Mouse (Mus musculus) CD4-positive helper T cell, adult 2 months (primary cell): ENCODE data around the gene Terb2.
"Not testable (repeated sequence)": the region's sequence is repeated elsewhere in the genome, so short reads cannot be mapped to it uniquely, and the experiment has no call there.

Experiments
- DNase-seq: peaks from one replicate; pipeline ENCODE4 v3.0.0-alpha.2; 2012; ENCODE audit warnings: low read depth, missing footprints, low spot score

Gene Terb2

DNA sequence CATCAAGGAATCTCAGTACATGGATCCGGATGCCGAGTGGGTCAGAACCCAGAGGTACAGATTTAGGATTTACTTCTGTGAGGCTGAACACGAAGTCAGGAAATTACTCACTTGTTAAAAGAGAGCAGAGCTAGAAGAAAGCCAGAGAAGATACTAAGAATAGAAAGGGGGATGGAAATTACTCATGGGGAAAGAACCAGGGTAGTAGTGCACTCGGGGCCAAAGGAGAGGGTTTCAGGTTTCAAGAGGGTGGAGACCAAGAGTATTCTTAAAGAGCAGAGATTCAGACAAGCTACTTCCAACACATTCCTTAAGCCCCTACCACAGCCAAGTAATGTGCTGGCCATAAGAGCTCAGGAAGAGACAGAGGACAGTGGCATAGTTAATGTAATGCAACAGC lies 24.5 kb upstream of the Terb2 start:
- DNase-seq = no peak

- DNase-seq = no peak
These were observed 23.5 kb upstream of the Terb2 start for GRCm38 (mm10) chr2:122162529-122162928.

- DNase-seq = peak; percentile 43
These were observed 22.5 kb upstream of the Terb2 start for GRCm38 (mm10) chr2:122163430-122164195.

- peak; percentile 79 for DNase-seq
These were observed 21.8 kb upstream of the Terb2 start for GRCm38 (mm10) chr2:122164293-122164692.

- DNase-seq = no peak
These were observed 14.8 kb upstream of the Terb2 start for GRCm38 (mm10) chr2:122171292-122171691.

DNA sequence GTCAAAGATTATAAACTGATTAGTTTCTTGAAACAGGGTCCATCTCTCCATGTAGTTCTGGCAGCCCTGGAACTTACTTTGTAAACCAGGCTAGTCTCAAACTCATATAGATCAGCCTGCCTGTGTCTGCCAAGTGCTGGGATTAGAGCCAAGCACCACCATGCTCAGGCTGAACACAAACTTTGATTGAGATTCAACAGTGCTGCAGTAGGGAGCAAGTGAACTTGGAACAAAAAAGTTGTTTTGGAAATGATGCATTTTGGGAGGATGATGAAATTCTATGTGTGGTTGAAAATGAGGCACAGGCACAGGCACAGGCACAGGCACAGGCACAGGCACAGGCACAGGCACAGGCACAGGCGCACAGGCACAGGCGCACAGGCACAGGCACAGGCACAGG lies 13.9 kb upstream of the Terb2 start:
- DNase-seq = no peak

DNA sequence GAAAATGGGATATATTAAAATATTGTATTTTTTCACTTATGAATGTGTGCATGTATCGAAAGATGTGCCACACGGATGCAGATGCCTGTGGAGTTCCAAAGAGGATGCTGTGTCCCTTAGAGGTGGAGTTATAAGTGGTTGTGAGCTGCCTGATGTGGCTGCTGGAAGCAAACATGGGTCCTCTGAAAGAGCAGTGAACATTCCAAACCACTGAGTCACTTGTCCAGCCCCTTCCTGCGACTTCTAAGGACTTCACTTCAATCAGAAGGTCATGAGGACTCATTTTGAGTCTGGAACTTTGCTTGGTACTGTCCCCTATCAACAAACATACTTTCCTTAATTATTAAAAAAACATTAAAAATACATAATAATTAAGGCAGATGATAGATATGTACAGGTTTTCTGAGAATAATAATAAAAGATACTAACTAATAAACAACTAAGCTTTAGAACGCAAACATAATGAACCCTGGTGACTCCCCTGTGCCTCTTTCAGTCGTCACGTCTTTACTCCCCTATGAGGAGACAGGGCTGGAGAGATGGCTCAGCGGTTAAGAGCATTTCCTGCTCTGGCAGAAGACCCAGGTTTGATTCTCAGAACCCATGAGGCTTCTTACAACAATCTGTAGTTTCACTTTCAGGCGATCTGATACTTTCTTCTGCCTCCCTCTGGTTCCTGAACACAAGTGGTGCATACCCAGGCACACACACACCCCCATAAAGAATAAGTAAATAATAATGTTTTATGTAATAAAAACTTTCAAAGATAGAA lies 5.8 kb upstream of the Terb2 start:
- peak; percentile 79 for DNase-seq

DNA sequence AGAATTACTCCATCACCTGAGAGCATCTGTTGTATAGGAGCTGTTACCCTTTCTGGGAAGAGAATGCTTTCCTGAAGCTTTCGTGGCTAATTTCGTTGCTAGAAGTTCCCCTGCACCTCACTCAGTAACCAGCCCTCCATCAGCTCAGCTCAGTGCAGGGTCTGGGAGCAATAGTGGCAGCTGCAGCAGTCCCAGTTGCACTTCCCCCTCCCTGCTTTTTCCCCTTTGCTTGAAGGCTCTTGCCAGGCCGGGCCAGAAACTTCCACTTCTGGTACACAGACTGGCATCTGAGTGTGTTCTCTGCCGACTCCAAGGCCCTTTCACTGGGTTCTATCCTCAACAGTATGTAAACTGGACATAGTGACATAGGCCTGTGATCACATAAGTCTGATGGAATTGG lies 986 bp upstream of the Terb2 start:
- no peak for DNase-seq

- DNase-seq = no peak
These were observed 679 bp downstream of the Terb2 start for GRCm38 (mm10) chr2:122186751-122187150.

- no peak for DNase-seq
These were observed 5.8 kb downstream of the Terb2 start for GRCm38 (mm10) chr2:122191849-122192248.

- peak; percentile 56 for DNase-seq
These were observed 8.4 kb downstream of the Terb2 start for GRCm38 (mm10) chr2:122194509-122194929.

- no peak for DNase-seq
These were observed 15.4 kb downstream of the Terb2 start for GRCm38 (mm10) chr2:122201501-122201900.

DNA sequence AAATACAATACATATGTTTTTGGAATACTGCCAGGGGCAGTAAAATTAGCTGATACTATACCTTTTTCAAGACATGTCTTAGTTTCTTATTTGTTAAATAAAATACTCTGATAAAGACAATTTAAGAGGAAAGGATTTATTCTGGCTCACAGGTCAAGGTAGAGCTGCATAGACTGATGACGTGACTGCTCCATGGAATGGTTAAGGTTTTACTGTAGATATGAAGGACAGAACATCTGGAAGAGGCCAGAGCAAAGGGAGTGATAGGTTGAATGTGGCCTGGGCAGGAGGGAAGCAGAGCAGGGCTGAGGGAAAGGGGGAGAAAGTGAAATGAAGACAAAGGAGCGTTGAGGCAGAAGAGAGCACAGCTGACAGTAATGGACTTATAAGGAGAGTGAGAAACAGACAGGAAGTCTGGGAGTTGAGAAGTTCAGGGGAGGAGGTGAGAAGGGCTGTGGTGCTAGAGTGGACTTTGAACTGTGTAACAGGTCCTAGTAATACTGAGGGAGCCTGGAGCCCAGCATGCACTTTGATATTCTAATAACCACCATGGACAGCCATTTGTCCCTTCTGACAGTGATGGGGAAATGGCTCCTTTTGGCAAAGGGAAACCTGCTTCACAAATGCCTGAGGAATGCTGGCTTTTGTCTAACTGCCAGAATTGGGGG lies 20.5 kb downstream of the Terb2 start:
- no peak for DNase-seq

DNA sequence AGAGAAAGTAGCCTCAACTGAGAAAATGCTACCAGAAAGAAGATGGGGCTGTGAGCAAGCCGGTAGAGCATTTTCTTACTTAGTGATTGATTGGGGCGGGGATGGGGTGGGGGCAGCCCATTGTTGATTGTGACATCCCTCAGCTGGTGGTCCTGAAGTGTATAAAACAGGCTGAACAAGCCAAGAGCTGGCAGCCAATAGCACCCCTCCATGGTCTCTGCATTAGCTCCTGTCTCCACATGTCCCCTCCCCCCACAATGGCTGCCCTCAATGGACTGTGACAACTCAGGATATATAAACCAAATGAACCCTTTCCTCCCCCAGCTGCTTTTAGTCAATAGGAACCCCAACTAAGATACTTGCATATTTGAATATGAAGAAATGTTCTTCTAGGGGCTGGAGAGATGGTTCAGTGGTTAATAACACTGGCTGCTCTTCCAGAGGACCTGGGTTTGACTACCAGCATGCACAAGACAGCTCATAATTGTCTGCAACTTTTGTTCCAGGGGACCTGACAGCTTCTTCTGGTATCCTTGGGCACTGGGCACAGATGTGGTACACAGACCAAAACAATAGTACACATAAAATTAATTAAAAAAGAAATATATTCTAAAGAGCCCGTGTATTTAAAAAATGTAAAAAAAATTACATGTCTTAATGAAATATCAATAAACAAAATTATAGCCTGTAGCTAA lies 24.6 kb downstream of the Terb2 start:
- no peak for DNase-seq

DNA sequence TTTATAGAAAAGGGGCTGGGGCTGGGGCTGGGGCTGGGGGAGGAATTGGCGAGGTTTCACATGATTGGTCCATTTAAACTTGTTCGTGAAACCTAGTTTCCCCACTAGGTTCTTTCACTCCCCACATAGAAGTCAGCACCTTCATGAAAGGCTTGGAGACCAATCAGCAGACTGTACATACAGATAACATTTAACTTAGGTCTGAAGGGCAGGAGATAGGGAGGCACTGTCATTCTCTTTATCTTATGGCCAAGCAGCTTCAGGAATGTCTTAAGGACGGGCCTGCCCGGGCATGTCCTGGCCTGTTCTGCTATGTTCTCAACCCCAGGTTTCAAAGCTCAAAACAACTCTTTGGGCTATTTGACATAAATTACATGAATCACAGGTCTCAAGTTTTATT lies 31.0 kb downstream of the Terb2 start:
- not testable (repeated sequence) for DNase-seq

GRCm38 (mm10) chr2:122218234-122218633 lies 32.2 kb downstream of the Terb2 start:
- no peak for DNase-seq

- DNase-seq = no peak
These were observed 35.3 kb downstream of the Terb2 start for GRCm38 (mm10) chr2:122221378-122221777.

DNA sequence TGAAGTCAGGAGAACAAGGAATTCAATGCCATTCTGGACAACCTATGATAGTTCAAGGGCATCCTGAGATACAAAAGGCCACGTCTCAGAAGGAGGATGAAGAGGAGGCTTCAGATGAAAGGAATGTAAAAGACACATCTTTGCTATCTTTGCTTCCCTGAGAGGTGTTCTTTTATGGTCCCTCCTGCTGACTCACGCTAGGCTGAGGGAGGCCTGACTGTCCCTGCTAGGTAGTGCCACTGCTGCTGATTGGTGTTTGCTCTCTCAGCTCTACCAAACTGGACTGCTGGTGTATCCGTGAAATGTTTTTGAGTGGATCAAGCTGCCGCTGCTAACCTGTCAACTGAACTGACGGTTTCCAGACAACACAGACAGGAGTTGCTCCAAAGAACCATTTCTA lies 35.7 kb downstream of the Terb2 start:
- DNase-seq = no peak

DNA sequence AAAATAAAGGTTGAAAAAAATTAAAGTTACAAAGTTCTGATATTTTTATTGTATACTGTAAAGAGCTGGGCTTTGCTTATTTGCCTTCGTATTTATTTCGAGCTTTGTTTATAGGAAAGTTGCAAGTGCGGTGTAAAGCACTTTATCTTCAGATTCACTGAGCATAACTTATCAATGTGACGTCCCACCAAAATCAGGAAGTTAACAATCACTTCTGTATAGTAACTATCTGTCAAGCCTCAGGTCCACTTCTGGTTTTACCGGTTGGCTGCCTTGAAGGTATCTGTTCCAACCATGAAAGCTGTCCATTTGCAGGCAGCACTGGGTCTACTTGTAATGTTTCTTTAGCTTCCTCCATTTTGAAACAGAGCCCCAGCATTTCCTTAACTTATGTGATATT lies 36.2 kb downstream of the Terb2 start:
- DNase-seq = no peak

- DNase-seq = no peak
These were observed 37.6 kb downstream of the Terb2 start for GRCm38 (mm10) chr2:122223654-122224053.

DNA sequence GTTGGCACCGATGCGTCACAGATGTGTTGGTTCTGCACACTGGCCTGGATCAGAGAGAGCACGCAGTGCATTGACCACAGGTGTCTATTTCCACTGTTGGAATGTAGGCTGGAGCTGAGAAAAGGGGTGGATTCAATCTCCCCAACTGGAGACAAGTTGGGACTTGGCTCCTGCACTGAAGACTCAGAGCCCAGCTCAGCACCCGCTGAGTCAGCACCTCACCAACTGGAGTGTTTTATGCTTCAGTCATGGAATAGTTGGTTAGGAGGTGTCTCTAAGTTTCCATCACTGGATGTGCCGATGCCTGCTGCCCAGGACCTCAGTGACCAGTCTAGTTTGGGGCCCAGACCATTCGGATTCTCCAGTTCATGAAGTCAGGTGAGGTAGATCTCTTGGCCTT lies 44.3 kb downstream of the Terb2 start:
- DNase-seq = no peak

- no peak for DNase-seq
These were observed 45.5 kb downstream of the Terb2 start for GRCm38 (mm10) chr2:122231616-122232015.
